Mouse (Mus musculus) kidney, embryonic 15.5 days (tissue): ENCODE measurements at regions not wholly inside any gene's neighbourhood (a gene's known extent, or its start where the extent isn't known, plus 50 kb on each side); places are given as distances from the start of the nearest gene placed in this dataset.

Experiments
- ATAC-seq: fragments of 200-750 bp; cut with Nextera tagmentation; replicated peaks from 2 replicates; pipeline ENCODE4 v1.8.0; 2017; ENCODE audit warnings: moderate TSS enrichment; ENCODE audit not compliant: low FRiP score
- H3K27ac ChIP-seq: fragments of 300-500 bp; sonication (generic); 2 replicates; pipeline ENCODE4 v1.5.1; 2015; ENCODE audit warnings: mild to moderate bottlenecking, inconsistent platforms
- H3K27me3 ChIP-seq: fragments of 300-500 bp; sonication (generic); 2 replicates; pipeline ENCODE4 v1.6.1; 2015; ENCODE audit warnings: inconsistent platforms
- H3K36me3 ChIP-seq: fragments of 300-500 bp; sonication (generic); 2 replicates; pipeline ENCODE4 v1.6.1; 2015; ENCODE audit warnings: inconsistent platforms
- H3K4me1 ChIP-seq: fragments of 300-500 bp; sonication (generic); 2 replicates; pipeline ENCODE4 v1.6.1; 2015; ENCODE audit warnings: inconsistent platforms
- H3K4me2 ChIP-seq: fragments of 300-500 bp; sonication (generic); 2 replicates; pipeline ENCODE4 v1.6.1; 2015; ENCODE audit warnings: moderate library complexity, mild to moderate bottlenecking, inconsistent platforms
- H3K4me3 ChIP-seq: fragments of 300-500 bp; sonication (generic); replicated peaks from 2 replicates; pipeline ENCODE4 v1.5.1; 2015; ENCODE audit warnings: mild to moderate bottlenecking, inconsistent platforms
- H3K9ac ChIP-seq: fragments of 300-500 bp; sonication (generic); 2 replicates; pipeline ENCODE4 v1.6.1; 2015; ENCODE audit warnings: mild to moderate bottlenecking, inconsistent platforms
- H3K9me3 ChIP-seq: fragments of 300-500 bp; sonication (generic); replicated peaks from 2 replicates; pipeline ENCODE4 v1.6.1; 2016; ENCODE audit warnings: inconsistent platforms
- WGBS: fragments of 180-500 bp; shearing (Covaris S2); methylation state at CpG from one replicate; pipeline ENCODE4 v1.1.7; 2015; ENCODE audit warnings: mixed read lengths; 5-methylcytosine and 5-hydroxymethylcytosine counted together

GRCm38 (mm10) chr19:15047306-15047868 is 449.5 kb upstream of the Tle4 start:
- 77% methylated on average over 4 of the region's 4 CpGs for WGBS
- no peaks in the 10 kb centered on the region for H3K9me3 ChIP-seq

GRCm38 (mm10) chr19:15035554-15035953 is 437.7 kb upstream of the Tle4 start:
- H3K4me1 ChIP-seq = no peaks in the 10 kb centered on the region
- no peak for ATAC-seq
- WGBS = 7% methylated on average over 3 of the region's 3 CpGs
- H3K9me3 ChIP-seq = no peaks in the 10 kb centered on the region
- peaks cover 17% of the 10 kb centered on the region for H3K27me3 ChIP-seq
- no peak overlapping the region for H3K9ac ChIP-seq
- H3K4me2 ChIP-seq = no peak overlapping the region
- H3K27ac ChIP-seq = no peak overlapping the region
- no peaks in the 10 kb centered on the region for H3K36me3 ChIP-seq
- no peak overlapping the region for H3K4me3 ChIP-seq

More at GRCm38 (mm10) chr19:15047306-15047868, 449.5 kb upstream of the Tle4 start:
- Histone ChIP-seq H3K9ac (no peak overlapping the region), H3K27ac (no peak overlapping the region), H3K4me3 (no peak overlapping the region), H3K27me3 (0 out of 2 replicates have a peak, but pooled peaks cover 2% of the 10 kb centered on the region), H3K36me3 (no peaks in the 10 kb centered on the region), H3K4me2 (no peak overlapping the region), H3K4me1 (no peaks in the 10 kb centered on the region)
- ATAC-seq = no peak

GRCm38 (mm10) chr19:15033921-15034320 is 436.1 kb upstream of the Tle4 start:
- Histone ChIP-seq H3K9me3 (no peaks in the 10 kb centered on the region), H3K4me3 (no peak overlapping the region), H3K4me1 (no peaks in the 10 kb centered on the region), H3K4me2 (no peak overlapping the region), H3K27me3 (peaks cover 17% of the 10 kb centered on the region), H3K27ac (no peak overlapping the region), H3K36me3 (no peaks in the 10 kb centered on the region), H3K9ac (no peak overlapping the region)
- no peak for ATAC-seq
- 46% methylated on average over 8 of the region's 8 CpGs for WGBS

DNA sequence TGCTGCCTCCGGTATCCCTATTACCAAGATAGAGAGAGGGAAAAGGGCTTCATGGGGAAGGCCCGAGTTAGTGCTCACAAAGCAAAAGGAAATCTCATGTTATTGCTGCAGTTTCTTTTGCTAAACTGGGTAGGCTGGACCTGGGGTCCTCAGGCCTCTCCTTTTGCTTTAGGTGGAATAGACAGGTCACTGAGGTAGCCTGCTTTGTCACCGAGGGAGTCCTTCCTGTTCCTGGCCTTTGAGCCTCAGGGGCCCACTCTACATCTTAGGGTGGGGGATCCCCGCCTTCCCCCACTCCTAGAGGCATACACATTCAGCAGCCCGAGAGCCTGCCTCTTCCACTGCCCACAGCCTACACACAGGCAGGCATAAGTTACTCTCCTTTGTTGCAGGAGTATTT is 435.5 kb upstream of the Tle4 start:
- Histone ChIP-seq H3K27ac (no peak overlapping the region), H3K4me2 (no peak overlapping the region), H3K4me3 (no peak overlapping the region), H3K27me3 (peaks cover 17% of the 10 kb centered on the region), H3K9ac (no peak overlapping the region), H3K36me3 (no peaks in the 10 kb centered on the region), H3K9me3 (no peaks in the 10 kb centered on the region), H3K4me1 (no peaks in the 10 kb centered on the region)
- ATAC-seq = no peak
- 79% methylated on average over 5 of the region's 5 CpGs for WGBS

DNA sequence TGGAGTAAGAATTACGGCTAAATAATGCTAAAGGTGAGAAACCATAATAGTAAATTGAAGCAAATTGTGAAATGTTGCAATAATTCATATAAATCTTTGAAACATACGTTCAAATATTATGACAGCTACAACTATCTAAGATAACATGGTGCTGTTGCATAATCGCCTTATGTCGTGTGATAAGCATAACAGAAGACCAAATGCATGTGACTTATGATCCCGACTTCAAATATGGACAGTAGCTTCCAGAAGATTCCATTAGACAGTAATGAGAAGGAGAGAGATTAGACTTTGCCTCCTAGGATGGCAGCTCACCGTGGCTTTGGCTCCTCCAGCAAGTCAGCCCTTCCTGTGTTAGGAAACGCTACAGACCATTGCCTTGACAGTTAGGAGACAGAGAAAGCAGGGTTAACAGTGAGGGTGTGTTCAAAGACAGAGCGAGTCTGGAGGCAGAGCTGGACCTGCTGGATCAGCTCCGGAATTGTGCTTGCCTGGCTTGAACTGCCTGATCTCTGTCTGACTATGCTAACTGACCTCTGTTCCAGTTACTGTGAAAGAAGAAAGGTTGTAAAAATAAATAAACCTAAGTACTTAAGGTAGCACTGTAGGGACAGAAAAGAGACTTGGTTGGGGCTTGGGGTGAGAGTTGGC is 434.6 kb upstream of the Tle4 start:
- ATAC-seq = no peak
- Histone ChIP-seq H3K4me1 (no peaks in the 10 kb centered on the region), H3K4me3 (no peak overlapping the region), H3K27me3 (peaks cover 14% of the 10 kb centered on the region), H3K36me3 (no peaks in the 10 kb centered on the region), H3K9me3 (no peaks in the 10 kb centered on the region), H3K27ac (no peak overlapping the region), H3K9ac (no peak overlapping the region), H3K4me2 (no peak overlapping the region)
- 77% methylated on average over 9 of the region's 9 CpGs for WGBS

DNA sequence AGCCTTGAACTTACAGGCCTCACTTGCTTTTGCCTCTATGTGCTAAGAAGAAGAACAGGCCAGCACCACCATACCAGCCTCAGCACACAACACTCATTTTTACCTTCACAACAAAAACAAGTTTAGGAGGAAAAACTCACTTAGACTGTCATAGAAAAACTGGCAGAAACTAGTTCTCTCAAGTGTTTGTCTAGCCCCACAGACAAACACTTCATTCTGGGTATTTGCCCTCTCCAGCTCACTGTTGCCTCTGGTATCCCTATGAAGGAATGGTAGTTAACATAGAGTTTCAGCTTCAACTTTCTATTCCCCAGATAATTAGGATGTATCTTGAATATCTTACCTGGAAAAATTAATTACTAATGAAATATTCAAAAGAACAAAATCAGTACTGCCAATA is 433.6 kb upstream of the Tle4 start:
- no peak for ATAC-seq
- H3K27me3 ChIP-seq = peaks cover 10% of the 10 kb centered on the region
- H3K27ac ChIP-seq = no peak overlapping the region
- H3K9ac ChIP-seq = no peak overlapping the region
- H3K4me2 ChIP-seq = no peak overlapping the region
- H3K4me1 ChIP-seq = no peaks in the 10 kb centered on the region
- H3K4me3 ChIP-seq = no peak overlapping the region
- no peaks in the 10 kb centered on the region for H3K9me3 ChIP-seq
- no peaks in the 10 kb centered on the region for H3K36me3 ChIP-seq

DNA sequence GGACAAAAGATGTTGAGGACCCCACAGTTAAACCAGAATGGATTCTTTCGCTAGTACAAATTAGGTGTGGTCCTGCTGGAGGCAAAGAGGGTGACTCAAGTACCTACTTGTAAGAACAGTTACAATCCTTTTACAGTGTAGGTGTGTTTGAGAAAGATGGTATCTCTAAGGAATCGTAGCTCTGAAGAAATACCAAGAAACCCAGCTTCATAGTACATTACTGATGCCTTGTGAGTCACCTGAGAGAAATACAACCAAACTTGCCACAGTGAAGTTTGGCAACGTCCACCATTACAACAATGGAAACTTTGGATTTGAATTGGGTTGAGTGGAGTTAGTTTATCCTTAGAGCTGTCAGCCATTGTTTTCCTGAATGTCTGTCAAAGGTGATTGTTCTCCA is 405.7 kb upstream of the Tle4 start:
- no peaks in the 10 kb centered on the region for H3K36me3 ChIP-seq

GRCm38 (mm10) chr19:14993344-14993743 is 395.5 kb upstream of the Tle4 start:
- Histone ChIP-seq H3K4me2 (no peak overlapping the region), H3K27ac (no peak overlapping the region), H3K27me3 (no peaks in the 10 kb centered on the region), H3K4me3 (no peak overlapping the region), H3K9ac (no peak overlapping the region), H3K4me1 (no peaks in the 10 kb centered on the region), H3K36me3 (no peaks in the 10 kb centered on the region), H3K9me3 (no peaks in the 10 kb centered on the region)
- WGBS = 92% methylated on average over 2 of the region's 2 CpGs
- no peak for ATAC-seq

More for the DNA sequence above, 405.7 kb upstream of the Tle4 start:
- no peaks in the 10 kb centered on the region for H3K4me1 ChIP-seq
- H3K27me3 ChIP-seq = no peaks in the 10 kb centered on the region
- no peak overlapping the region for H3K9ac ChIP-seq
- H3K9me3 ChIP-seq = no peaks in the 10 kb centered on the region
- no peak overlapping the region for H3K4me3 ChIP-seq
- WGBS = 76% methylated on average over 3 of the region's 3 CpGs
- H3K27ac ChIP-seq = no peak overlapping the region
- ATAC-seq = no peak
- H3K4me2 ChIP-seq = no peak overlapping the region

DNA sequence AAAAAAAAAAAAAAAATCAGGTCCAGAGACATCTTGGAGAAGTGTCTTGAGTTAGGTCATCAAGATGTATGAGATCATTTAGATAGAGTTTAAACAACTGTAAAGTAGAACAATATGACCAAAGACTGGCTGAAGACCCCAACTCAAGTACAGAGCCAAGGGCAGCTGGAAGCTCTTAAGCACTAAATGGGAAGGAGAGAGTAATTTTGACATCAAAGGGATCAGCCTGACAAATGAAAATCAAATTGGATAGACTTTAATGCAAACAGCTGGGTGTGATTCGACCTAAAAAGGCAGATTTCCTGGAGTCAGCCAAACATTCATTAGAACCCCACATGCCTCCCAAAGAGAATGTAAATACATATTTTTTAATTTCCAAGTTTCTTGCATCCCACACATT is 372.3 kb upstream of the Tle4 start:
- Histone ChIP-seq H3K27me3 (0 out of 2 replicates have a peak, but pooled peaks cover 3% of the 10 kb centered on the region), H3K9me3 (no peaks in the 10 kb centered on the region), H3K9ac (no peak overlapping the region), H3K4me1 (no peaks in the 10 kb centered on the region), H3K4me2 (no peak overlapping the region), H3K27ac (no peak overlapping the region), H3K4me3 (no peak overlapping the region), H3K36me3 (no peaks in the 10 kb centered on the region)
- WGBS = 54% methylated on average over 1 of the region's 1 CpGs
- no peak for ATAC-seq

DNA sequence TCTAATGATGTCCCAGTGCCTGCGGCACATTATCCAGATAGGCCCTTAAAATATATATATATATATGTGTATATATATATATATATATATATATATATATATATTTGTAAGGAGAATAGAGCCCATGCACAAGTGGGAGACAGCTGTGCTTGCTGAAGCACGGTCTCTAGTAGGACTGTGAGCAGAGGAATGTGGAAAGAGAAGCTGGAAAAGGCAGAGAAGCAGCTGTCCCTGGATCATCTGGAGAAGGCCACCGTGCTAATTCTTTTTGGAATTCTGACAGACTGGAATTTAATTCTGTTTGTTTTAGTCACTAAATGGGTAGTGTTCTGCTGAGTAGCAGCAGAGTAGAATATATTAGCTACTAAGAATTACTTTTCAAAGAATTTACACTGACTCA is 370.4 kb upstream of the Tle4 start:
- no peak overlapping the region for H3K4me2 ChIP-seq
- no peak overlapping the region for H3K9ac ChIP-seq
- H3K9me3 ChIP-seq = no peaks in the 10 kb centered on the region
- no peaks in the 10 kb centered on the region for H3K36me3 ChIP-seq
- H3K27ac ChIP-seq = no peak overlapping the region
- 61% methylated on average over 3 of the region's 3 CpGs for WGBS
- H3K27me3 ChIP-seq = no peaks in the 10 kb centered on the region
- no peak for ATAC-seq
- H3K4me3 ChIP-seq = no peak overlapping the region
- no peaks in the 10 kb centered on the region for H3K4me1 ChIP-seq

DNA sequence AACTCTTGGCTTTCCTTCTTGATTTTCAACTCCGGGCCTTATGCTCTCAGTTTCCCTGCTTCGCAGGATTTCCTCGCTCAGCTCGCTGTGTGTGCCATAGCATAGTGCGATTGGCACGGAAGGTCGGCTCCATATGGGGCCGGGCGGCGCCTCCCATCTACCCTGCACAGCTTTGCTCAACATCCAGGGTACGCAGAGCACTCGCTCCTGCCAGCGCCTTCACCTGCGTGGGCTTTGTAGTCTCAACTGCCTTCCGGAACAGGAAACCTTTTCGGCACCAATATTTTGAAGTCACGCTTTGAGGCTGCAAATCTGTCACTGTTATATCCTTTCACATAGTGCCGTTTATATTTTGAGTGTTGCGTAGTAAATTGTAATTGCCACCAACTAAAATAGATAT is 359.9 kb upstream of the Tle4 start:
- no peak overlapping the region for H3K4me3 ChIP-seq
- H3K4me1 ChIP-seq = no peaks in the 10 kb centered on the region
- H3K4me2 ChIP-seq = no peak overlapping the region
- no peaks in the 10 kb centered on the region for H3K36me3 ChIP-seq
- H3K9me3 ChIP-seq = no peaks in the 10 kb centered on the region
- 93% methylated on average over 19 of the region's 19 CpGs for WGBS
- no peak for ATAC-seq
- no peaks in the 10 kb centered on the region for H3K27me3 ChIP-seq
- no peak overlapping the region for H3K27ac ChIP-seq
- H3K9ac ChIP-seq = no peak overlapping the region

- H3K27me3 ChIP-seq = no peaks in the 10 kb centered on the region
- 78% methylated on average over 10 of the region's 10 CpGs for WGBS
- no peaks in the 10 kb centered on the region for H3K4me1 ChIP-seq
- H3K9ac ChIP-seq = no peak overlapping the region
- no peak for ATAC-seq
- H3K9me3 ChIP-seq = no peaks in the 10 kb centered on the region
- no peak overlapping the region for H3K4me3 ChIP-seq
- H3K27ac ChIP-seq = no peak overlapping the region
- H3K36me3 ChIP-seq = no peaks in the 10 kb centered on the region
- no peak overlapping the region for H3K4me2 ChIP-seq
Observed at GRCm38 (mm10) chr19:14957154-14957553, 359.3 kb upstream of the Tle4 start.

DNA sequence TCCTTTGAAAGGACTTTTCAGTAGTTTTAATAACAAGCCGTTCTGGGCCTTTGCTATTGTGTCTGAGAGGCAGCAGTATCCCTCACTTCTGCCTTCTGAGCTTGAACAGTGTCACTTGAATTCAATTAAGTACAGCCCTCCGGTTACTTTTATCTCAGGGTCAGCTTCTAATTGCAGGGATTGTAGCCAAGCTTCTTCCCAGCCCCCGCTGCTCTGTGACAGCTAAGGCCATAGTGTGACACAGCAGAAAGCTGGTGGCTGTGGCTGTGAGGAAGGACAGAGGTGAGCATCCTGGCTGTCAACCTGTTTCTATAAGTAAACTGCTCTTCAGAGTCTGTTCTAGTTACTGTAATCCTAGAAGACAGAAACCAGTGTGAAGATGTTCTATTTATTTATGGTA is 358.5 kb upstream of the Tle4 start:
- H3K36me3 ChIP-seq = no peaks in the 10 kb centered on the region
- H3K27me3 ChIP-seq = no peaks in the 10 kb centered on the region
- H3K4me3 ChIP-seq = no peak overlapping the region
- no peak overlapping the region for H3K4me2 ChIP-seq
- 14% methylated on average over 3 of the region's 3 CpGs for WGBS
- H3K9ac ChIP-seq = no peak overlapping the region
- ATAC-seq = no peak
- H3K27ac ChIP-seq = no peak overlapping the region
- no peaks in the 10 kb centered on the region for H3K4me1 ChIP-seq
- H3K9me3 ChIP-seq = no peaks in the 10 kb centered on the region
